Mouse (Mus musculus) cortical plate, adult 2 months (tissue): ENCODE data around the gene Ssbp4.

Source experiments
- CTCF ChIP-seq: fragments of 200-500 bp; IDR thresholded peaks from 2 replicates; pipeline ENCODE4 v1.5.1; 2011; ENCODE audit warnings: mild to moderate bottlenecking, control low read depth, low read length; ENCODE audit not compliant: insufficient read depth; ENCODE audit errors: extremely low read depth
- POLR2A ChIP-seq: fragments of 200-500 bp; IDR thresholded peaks from 2 replicates; pipeline ENCODE4 v1.6.1; 2011; ENCODE audit warnings: mild to moderate bottlenecking, low read length, control low read depth; ENCODE audit not compliant: insufficient read depth; ENCODE audit errors: extremely low read depth

DNA sequence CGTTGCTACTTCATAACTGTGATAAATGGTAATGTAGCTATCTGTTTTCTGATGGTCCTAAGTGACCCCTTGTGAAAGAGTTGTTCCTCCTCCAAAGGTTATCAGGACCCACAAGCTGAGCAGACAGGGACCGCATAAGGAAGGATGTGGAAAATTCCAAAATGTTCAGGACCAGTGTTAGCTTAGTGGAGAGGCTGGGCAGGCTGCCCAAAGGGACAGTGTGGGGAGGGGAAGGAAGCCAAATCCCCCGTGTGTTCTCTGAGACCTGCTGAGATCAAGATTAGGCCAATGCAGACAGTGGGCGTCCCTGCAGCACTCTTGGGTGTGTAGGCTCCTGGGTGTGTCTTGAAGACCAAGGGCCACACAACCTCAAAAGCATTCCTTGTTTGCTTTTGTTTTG lies 33.8 kb downstream of the Ssbp4 start:
- TF ChIP-seq CTCF (no peak), POLR2A (no peak)
